Mouse (Mus musculus): Measurements from ENCODE around the gene Lrrc74a. TPM values are rescaled to one million over a fixed set of nuclear protein-coding genes. Genes with fewer than 3 reads are reported as not detected.

The Lrrc74a gene
- total RNA-seq, 2 experiments from 2014 or later: not detected

DNA sequence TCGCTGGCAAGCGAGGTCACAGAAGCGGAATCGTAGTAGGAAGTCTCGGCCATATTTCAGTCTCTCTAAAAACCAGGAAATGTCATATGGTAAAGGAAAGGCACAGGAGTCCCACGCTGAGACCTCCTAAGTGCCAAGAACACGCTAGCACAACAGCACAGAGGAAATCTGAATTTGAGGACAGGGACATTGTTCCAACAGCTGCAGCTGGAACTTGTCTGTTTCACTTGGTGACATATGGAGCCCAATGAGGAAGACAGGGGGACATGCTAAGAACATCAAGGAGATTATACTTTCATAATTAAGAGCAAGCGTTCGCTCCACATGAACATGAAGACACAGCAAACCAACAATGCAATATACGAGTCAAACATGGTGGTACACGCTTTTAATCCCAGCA lies 17.2 kb upstream of the Lrrc74a start:
- no peak for DNase-seq (ENCODE audit: low spot score in 2 of 2)

DNA sequence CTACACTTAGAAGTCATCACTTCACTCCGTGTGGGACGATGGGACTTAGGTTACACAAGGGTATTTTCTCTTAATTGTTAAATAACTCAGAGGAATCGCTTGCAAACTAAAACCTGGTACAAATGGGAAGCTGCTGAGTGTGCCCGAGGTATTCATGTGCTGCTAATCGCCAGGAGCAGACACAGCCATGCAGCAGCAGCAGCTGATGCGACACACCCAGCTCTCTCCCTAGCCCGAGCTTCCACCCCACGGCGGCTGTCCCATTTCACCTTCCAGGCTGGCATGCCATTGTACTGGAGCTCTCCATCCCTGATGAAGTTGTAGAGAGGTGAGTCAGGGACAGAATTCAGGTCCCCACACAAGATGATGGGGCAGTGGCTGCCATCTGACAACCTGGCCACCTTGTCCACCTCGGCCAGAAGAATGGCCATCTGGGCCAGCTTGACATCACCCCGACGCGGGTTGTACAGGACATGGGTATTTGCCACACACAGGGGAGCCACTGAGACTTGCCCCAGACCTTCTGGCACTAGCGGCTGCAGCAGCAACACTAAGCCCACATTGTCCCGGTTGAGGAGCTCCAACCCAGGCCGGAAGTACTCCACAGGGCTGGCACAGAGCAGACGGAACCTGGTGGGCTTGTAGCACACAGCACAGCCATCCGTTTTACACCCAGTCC lies 14.1 kb upstream of the Lrrc74a start:
- DNase-seq (ENCODE audit: low spot score in 2 of 2): no peak

DNA sequence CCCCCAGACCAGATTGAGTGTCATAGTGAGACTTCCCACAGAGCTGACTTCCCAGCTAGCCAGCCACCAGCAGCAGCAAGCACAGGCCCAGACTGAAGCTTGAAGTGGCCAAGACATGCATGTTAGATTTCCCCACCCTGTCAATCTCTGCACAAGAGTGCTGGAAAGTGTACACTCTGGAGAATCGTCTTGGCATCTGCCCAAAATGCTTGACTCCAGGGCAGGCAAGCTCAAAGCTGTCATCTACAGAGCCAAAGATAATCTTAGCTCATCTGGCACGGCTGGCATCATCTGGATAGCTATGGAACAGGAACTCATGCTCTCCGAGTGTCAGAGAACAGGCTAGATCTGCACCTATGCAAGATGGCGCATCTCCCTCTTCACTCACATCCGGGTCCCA lies 12.7 kb upstream of the Lrrc74a start:
- no peak for DNase-seq (ENCODE audit: low spot score in 2 of 2)

GRCm38 (mm10) chr12:86724300-86724699 lies 9.9 kb upstream of the Lrrc74a start:
- DNase-seq (ENCODE audit: low spot score in 2 of 2): no peak

DNA sequence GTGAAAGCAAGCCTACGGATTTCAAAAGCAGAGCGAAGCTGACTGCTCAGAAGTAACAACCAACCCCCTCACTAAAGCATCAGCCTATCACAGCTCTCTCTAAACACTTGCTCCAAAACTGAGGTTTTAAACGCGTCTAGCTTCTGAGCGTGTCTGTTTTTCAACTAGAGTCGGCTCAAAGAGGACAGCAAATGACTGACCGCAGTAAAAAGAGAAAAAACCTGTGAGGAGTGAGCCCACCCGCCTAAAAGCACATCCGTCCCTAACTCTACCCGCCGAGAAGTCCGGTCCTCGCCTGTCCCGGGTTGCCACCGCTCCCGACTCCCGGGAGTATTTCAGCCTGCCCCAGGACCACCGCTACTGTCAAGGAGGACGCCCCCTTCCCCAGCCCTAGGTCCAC lies 8.5 kb upstream of the Lrrc74a start:
- no peak for DNase-seq (ENCODE audit: low spot score in 2 of 2)

- peak; percentile 90 to 97 for DNase-seq (ENCODE audit: low spot score in 2 of 2)
Measured at GRCm38 (mm10) chr12:86726120-86726640, 8.0 kb upstream of the Lrrc74a start, which contains the start of gene Angel1. TSS of gene Angel1 (minus strand) at chr12:86726460.

- no peak for DNase-seq (ENCODE audit: low spot score in 2 of 2)
Measured at GRCm38 (mm10) chr12:86761036-86761435, 26.9 kb downstream of the Lrrc74a start.

DNA sequence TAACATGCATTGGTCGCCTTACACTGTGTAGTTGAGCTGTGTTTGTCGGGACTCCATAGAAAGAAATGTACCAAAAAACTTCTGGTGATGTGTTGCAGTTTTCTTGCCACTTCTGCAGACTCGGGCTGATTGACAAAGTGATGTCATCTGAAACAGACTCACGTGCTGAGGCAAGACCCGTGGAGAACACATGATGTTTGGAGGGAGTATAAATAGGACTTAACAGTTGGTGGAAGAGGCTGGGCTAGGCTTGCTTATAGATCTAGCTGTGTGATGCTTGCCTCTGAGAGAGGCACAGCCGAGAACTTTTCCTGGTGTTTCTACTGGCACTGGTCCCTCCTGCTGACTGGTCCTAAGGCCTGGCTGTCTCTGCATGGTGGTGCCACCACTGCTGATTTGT lies 29.9 kb downstream of the Lrrc74a start:
- DNase-seq (ENCODE audit: low spot score in 2 of 2): no peak

DNA sequence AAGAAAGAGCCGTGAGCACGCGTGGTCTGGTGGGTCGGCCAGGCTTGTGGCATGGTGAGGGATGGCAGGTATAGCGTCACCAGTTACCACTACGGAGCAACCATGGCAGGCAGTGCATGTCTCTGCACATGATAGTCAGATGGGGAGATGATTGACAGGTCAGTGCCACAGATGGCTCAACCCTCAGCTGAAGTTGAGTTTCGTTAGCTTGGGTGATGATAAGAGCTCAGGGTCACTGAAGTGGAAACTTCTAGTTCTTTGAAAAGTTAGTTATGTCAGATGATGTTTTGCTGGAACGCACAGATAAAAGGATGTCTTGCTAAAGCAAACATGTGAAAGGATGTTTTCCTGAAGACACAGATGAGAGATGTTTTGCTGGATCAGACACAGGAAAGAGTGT lies 32.3 kb downstream of the Lrrc74a start:
- DNase-seq (ENCODE audit: low spot score in 2 of 2): no peak

DNA sequence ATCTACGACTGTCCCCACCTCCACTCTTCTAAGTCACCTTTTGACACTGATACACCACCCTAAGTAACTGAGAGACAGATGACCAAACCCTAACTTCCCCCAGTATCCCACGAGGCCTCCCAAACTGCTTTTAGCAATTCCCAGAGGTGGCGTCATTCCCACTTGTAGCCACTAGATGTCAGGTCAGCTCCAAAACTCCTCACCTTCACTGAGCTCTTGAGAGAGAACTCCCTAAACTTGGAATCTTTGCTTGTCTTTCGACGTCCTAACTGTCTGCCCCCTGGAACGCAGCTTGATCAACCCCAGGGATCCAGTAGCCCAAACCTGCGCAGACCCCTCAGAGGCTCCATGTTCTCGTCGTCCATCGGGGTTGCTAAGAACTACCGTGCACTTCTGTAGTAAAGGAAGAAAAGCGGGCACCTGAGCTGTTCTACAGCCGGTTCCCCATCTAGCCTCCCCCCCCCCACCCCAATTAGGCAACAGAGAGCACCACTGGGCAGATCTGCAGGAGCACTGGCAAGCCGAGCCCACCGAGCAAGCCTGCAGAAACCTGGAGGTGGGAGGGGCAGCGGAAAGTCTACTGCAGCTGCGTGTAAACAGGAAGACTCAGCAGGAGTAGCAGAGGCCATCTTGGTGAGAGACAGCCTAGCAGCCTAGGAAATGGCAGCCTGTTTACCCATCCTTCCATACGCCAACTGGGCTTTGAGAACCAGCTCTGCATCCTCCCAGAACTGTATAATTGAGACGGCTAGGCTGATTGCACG lies 33.9 kb downstream of the Lrrc74a start:
- DNase-seq (ENCODE audit: low spot score in 2 of 2): peak in 1 of 2 experiments; percentile 46

DNA sequence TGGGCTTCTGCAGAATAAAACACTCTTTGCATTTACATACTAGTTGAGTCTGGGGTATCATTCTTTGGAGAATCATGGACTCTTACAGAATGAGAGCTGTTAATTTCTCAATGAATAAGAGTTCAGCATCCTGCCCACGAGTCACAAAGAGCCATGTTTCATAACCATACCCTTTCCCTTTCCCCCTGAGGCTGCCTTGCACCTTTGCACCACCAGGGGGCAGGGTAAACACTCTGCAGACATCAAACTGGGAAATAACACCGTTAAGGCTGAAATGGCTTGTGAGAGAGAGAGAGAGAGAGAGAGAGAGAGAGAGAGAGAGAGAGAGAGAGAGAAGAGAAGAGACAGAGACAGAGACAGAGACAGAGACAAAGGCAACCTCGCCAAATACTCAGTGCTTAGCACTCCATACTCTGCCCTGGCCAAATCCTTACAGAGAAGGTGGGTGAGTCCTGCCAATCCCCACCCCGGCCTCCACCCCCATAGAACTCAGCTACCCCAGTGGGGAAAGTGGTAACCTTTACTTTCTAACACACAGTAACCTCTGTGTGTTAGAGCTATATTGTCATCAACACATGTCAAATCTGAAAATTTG lies 34.9 kb downstream of the Lrrc74a start:
- peak; percentile 69 to 79 for DNase-seq (ENCODE audit: low spot score in 2 of 2)

DNA sequence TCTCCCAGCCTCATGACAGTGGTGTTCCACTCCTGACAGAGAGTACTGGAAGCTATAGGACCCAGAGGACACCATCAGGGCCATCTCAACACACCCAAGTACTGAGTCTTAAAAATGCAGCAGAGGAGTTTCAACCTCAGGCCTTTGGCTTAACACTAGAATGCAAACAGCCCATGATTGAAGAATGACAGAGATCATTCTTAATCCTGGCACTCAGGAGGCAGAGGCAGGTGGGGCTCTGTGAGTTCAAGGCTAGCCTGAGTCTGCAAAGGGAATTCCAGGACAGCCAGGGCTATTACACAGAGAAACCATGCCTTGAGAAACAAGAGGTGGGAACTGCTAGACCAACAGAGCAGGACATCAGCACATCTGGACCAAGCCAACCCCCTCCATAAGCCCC lies 35.6 kb downstream of the Lrrc74a start:
- no peak for DNase-seq (ENCODE audit: low spot score in 2 of 2)

GRCm38 (mm10) chr12:86770261-86770670 lies 36.1 kb downstream of the Lrrc74a start:
- DNase-seq (ENCODE audit: low spot score in 2 of 2): peak; percentile 42 to 75

DNA sequence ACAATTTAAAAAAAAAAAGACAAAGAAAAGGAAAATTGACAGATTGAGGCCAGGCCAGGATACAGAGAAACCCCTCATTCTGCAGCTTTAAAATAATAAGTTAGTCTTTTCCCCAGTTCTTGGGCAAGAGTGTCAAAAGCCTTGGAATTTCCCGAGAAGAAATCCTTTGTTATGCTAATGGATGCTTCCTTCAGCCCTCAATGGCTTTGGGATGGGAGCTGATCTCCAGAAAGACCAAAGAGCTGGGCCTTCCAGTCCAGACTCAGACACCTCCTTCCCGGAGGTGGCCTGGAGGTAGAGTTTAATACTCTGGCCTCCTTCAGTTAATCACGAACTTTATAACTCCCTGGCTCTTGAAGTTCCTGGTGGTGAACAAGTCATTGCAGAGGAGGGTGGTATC lies 36.8 kb downstream of the Lrrc74a start:
- DNase-seq (ENCODE audit: low spot score in 2 of 2): no peak

DNA sequence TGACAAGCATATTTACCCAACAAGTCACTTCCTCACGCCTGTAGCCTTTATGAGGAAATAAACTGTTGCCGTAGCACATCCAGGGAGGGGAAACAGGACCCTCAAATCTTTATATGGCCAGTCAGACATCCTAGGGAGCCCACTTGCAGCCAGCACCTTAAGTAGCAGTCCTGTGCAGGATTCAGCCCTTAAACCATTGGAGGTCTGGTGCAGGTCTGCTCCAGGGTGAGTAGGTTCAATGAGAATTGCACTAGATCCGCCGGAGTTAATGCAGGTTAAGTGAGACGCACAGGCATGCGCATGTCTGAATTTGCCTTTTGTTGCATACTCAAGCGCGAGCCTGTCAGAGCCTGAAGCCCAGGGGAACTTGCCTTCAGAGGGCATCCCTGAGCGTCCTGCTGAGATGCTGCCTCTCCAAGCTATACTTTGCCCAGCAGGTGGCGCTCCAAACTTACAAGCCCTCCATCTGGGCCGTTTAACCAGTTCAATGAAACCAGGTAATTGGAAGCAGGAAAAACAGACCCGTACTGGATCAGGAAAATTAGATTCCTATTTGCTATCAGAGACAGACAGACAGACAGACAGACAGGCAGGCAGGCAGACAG lies 37.8 kb downstream of the Lrrc74a start:
- peak; percentile 83 to 92 for DNase-seq (ENCODE audit: low spot score in 2 of 2)

DNA sequence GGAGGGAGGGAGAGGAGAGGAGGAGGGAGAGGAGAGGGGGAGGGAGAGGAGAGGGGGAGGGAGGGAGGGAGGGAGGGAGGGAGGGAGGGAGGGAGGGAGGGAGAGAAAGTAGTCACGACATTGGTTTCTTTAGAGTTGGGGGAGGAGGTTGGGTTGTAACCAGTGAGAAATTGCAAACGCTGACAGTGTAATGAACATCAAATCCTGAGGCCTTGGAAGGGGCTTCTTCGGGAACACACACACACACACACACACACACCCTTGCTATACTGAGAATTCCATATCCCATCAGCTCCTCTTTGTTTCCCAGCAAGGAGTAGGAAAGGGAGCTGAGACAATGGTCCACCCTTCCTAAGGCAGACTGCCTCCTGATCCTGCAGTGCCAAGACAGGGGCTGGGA lies 38.4 kb downstream of the Lrrc74a start:
- no peak for DNase-seq (ENCODE audit: low spot score in 2 of 2)

DNA sequence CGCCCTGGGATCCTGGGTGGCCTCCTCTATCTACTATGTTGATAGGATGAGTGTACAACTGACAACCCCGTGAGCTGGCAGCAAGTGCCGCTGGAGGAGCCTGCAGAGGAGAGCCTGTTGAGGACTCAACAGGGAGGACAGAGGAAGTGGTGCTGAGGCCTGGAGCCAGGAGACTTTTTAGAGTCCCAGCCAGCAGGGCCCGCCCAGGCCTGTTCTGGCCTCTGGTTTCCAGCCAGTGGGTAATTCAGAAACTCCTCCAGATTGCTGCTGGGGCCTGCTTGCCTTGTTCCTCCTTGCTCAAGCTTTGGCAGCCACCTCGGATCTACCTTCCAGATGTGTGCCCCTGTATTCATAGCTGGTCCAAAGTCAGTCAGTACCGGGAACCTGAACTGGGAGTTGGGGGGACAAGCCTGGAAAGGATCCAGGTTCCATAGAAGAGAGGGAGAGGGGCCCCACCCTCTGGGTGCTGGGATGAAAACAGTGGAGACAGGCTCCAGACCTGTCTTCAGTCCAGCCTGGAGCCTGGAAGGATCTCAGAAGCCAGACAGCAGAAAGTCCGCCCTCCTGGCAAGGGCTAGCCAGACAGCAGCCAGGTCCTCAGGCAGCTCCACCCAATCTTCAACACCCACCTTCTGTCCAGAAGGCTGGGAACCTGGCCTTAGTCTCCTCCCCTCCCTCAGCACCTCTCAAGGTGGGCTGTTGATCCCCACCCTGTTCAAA lies 41.6 kb downstream of the Lrrc74a start:
- DNase-seq (ENCODE audit: low spot score in 2 of 2): peak; percentile 52 to 74

- no peak for DNase-seq (ENCODE audit: low spot score in 2 of 2)
Measured at GRCm38 (mm10) chr12:86776341-86776860, 42.2 kb downstream of the Lrrc74a start.

DNA sequence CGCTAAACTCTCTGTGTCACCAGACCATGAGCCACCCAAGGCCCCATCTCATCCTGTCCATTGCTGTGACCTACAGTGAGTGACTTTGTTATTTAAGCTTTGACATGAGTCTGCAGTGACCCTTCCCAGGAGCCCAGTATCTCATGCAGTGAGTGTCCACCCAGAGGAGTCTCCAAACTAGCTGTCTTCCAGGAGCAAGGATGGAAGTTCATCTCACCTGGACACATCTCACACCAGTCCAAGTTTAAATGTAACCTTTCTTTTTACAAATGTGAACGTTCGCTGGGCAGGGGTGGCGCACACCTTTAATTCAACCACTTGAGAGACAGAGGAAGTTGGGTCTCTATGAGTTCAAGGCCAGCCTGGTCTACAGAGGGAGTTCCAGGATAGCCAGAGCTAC lies 44.4 kb downstream of the Lrrc74a start:
- DNase-seq (ENCODE audit: low spot score in 2 of 2): no peak

GRCm38 (mm10) chr12:86779206-86779989 lies 45.2 kb downstream of the Lrrc74a start:
- DNase-seq (ENCODE audit: low spot score in 2 of 2): peak in 1 of 2 experiments; percentile 55

All from gastrocnemius, postnatal 4 days (tissue).